Mouse (Mus musculus) spleen, postnatal 14 days (tissue): ENCODE data around the gene Fam214b.

Experiments
- DNase-seq, 2 experiments: peaks; one replicate each; pipeline ENCODE4 v3.0.0; 2021 to 2022; ENCODE audit warnings: low spot score in 2 of 2

Fam214b gene

DNA sequence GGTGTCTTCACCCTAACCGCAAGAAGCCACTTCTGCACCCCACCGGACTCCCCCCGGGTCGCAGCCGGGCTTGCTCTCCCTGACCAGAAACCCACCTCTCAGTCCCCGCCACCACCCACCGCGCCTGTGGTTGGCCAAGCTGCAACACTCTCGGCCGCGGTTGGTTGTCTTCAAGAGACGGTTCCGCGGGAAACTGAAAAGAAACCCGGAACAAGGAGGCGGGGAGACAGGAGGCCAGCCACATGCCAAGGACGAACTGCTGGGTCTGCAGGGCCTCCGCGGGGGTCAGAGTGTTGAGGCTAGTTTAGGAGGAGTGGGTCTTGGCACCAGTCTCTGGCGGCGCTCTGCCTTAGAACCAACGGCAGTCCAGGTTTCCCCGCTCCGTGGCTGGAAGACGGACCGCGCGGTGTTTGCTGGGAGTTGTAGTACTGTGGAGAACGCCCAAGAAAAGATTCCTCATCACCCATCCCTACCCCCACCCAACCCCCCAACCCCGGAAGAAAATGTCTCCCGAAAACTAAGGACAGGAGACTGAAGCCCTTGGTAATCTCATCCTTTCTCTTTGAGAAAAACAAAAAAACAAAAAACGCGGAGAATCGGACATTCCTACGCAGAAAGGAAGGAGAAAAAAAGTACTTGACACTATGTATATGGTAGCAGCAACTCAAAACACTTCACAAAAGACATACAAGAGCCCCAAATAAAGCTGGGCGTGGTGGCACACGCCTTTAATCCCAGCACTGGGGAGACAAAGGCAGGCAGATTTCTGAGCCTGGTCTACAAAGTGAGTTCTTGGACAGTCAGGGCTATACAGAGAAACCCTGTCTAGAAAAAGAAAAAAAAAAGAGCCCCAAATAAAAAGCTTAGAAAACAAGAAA lies 35.6 kb downstream of the Fam214b start, which contains the start of gene Fancg:
Gene Fancg (minus strand): TSS at position 346 of the 878 bp plus-strand sequence.
- peak; percentile 57 to 75 for DNase-seq

DNA sequence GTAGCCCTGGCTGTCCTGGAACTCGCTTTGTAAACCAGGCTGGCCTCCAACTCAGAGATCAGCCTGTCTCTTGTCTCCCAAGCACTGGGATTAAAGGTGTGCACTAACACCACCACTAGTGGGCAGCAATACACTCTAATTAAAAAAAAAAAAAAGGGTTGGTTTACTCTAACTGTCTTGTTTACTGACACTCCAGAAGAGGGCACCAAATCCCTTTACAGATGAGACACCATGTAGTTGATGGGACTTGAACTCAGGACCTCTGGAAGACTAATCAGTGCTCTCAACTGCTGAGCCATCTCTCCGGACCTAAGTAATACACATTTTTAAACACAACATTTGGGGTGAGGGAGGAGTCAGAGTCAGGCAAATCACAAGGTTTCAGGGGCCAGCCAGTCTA lies 40.3 kb downstream of the Fam214b start:
- no peak for DNase-seq

DNA sequence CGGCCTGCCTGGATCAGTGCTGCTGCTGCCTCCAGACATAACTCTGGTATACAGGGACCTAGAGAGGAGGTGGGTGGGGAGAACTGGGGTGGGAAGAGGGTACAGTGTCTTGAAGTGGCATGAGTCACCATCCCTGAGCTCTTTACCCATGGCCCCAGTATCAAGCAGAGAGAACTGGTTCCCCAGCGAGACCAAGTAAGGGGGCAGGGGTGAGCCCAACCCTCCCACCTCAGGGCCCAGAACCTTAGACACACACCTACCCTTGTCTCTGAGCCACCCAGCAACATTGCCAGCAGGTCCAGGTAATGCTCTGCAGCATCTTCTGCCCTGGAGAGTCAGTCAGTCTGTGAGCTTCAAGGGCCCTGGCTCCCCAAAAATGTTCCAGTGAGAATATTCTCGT lies 41.1 kb downstream of the Fam214b start:
- no peak for DNase-seq

DNA sequence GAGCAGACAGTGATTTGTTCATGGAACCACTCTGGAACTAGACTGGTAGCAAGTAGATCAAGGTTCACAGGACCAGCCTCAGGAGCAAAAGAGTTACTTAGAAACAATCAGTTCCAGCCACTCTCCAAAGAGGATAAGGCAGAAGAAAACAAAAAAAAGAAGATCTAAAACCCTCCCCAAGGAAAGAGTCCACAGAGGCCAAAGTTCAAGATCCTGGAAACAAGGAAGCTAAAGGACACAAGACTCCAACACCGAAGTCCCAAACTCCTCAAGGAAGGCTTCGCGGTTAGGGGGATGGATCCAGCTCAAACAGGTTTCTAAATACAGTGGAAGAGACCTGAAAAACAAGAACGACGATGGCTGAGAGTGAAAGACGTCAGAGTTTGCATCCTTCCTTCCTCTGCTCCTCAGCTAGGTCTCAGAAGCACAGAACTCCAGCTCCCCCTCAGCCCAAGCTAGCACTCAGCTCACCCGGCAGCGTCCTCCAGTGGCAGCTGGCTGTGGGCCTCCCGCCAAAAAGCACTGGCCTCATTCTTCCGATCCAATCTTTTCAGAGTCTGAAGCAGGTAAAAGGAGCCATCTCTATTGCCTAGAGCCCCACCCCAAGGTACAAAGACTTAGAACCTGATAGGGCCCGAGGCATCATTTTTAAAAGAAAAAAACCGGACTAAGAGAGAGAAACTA lies 43.1 kb downstream of the Fam214b start:
- no peak for DNase-seq

DNA sequence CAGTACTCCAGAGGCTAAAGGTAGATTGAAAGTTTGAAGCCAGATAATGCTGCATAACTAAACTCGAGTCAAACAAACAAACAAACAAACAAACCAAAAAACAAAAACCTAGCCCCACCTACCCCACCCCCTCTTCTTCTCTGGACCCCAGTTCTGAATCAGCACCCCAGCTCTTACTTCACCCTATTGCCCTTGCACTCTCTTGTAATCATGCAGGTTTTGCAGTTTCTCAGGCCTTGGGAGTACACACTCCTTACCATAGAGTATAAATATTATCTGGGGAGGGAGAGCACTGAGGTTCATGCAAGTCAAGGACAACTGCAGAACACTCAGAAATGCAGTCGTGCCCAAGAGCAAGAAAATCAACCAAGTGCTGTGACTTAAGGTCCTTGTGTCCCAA lies 44.7 kb downstream of the Fam214b start:
- DNase-seq = no peak

DNA sequence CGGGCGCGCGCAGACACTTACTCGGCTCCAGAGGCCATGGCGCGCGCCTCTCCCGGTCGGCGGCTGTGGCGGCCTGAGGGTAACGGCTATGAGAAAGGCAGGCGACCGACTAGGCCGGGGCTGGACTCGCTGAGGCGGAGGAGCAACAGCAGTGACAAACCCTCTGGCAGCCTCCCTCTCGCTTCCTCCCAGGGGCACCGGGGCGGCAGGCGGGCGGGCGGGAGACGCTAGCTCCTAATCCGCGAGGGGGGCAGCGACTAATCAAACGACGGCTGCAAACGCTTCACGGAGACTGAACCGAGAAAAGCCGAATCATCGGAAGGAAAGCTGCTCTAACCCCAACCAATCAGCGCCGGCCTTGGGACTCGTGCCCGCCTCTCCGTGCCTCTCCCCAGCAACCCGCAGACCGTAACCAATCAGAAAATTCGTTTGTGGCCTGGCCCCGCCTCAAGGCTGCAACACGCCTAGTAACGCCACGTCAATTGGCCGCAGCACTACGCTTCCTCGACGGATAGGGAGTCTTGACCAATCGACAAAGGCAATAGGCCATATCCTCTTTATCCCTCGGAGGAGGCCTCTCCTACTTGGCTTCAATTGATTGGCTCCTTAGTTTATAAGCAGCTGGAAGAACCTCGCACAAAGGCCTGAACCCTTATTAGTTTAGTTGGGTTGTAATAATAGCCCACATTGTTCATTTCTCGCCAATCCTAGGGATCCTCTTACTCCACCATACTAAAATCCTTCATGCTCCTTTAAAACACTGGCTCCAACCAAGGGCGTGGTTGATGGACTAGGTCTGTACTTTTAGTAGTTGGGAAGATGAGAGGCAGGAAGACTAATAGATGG lies 45.7 kb downstream of the Fam214b start, which contains the start of gene Vcp:
Gene Vcp (minus strand): TSS at position 367 of the 846 bp plus-strand sequence.
- peak; percentile 98 for DNase-seq

DNA sequence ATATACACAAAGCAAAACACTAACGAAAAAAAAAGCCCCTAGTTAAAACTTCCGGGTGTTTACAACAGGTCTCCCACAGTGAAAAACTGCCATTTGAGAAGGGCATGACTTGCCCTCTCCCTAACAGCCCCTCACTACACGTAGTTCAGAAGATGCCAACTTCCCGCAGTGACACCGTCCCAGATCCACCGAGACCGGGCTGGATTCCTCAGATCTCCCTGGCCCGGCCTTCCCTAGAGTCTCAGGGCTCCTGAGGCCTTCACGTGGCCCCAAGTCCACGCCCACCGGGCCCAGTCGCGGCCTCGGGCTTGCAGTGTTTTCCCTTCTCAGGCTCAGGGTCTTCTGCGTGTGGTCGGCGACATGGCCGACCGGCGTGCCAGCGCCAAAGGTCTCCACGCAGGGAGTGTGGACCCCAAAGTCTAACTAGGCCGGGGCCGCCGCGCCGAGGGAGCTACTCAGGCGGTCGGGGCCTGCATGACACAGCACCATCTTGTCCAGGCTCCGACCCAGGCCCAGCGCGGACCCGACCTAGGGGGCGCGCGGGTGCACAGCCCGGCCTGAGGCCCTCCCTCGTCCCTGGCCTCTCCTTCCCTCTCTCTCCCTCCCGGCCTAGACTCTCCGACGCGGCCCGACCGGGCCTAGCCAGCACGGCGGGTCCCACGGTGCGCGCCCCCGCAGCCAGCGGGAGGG lies 46.4 kb downstream of the Fam214b start:
- peak; percentile 49 to 60 for DNase-seq

DNA sequence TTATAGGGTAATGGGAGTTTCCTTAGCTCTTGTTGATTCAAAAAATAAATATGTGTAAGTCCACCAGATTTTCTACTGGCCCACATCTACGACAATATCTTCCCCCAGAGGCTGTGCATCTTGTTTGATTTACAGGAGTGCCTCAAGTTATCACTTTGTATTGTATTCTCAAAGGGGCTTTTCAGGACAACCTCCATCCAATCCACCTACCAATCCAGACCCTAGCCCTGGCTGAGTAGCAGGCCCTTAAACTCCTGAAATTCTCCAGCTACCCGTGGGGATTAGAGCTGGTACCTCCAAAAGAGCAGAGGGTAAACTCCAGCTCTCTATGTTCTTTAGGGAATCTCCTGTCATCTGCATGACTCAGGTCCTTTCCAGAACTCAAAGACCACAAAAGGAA lies 48.0 kb downstream of the Fam214b start:
- DNase-seq = no peak

DNA sequence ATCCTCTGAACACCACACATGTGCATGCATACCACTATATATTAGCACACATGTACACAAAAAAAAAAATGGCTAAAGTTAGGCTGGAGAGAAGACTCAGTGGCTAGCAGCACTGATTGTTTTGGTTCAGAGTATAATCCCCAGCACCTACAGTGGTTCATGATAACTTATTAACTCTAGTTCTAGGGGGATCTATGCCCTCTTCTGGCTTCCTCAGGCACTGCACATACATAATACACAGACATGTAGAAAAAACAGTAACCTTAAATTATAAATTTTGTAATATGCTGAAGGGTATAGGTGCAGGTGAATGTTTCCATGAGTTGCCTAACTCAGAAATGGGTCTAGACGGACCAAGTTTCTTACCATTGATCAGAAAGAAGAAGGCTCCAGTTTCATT lies 57.7 kb downstream of the Fam214b start:
- DNase-seq = no peak
